Mouse (Mus musculus): ENCODE measurements at regions not wholly inside any gene's neighbourhood (a gene's known extent, or its start where the extent isn't known, plus 50 kb on each side); places are given as distances from the start of the nearest gene placed in this dataset.

- TF ChIP-seq CTCF (IDR thresholded peaks at IDR 0.05; ENCODE audit: insufficient read depth, low read length): peak; percentile 71
- TF ChIP-seq POLR2A (IDR thresholded peaks at IDR 0.05; ENCODE audit: borderline replicate concordance, extremely low read depth, low read depth, low read length): no peak
These were observed 55.6 kb downstream of the Mup20 start for GRCm38 (mm10) chr4:61998366-61998765.

Data from lung, adult 2 months (tissue).